Mouse (Mus musculus) R1 (cell line): ENCODE data around the gene 4931408C20Rik.

ENCODE experiments used
- DNase-seq: peaks from one replicate; pipeline ENCODE4 v3.0.0-alpha.2; 2018; ENCODE audit warnings: low read depth, low spot score

4931408C20Rik gene

DNA sequence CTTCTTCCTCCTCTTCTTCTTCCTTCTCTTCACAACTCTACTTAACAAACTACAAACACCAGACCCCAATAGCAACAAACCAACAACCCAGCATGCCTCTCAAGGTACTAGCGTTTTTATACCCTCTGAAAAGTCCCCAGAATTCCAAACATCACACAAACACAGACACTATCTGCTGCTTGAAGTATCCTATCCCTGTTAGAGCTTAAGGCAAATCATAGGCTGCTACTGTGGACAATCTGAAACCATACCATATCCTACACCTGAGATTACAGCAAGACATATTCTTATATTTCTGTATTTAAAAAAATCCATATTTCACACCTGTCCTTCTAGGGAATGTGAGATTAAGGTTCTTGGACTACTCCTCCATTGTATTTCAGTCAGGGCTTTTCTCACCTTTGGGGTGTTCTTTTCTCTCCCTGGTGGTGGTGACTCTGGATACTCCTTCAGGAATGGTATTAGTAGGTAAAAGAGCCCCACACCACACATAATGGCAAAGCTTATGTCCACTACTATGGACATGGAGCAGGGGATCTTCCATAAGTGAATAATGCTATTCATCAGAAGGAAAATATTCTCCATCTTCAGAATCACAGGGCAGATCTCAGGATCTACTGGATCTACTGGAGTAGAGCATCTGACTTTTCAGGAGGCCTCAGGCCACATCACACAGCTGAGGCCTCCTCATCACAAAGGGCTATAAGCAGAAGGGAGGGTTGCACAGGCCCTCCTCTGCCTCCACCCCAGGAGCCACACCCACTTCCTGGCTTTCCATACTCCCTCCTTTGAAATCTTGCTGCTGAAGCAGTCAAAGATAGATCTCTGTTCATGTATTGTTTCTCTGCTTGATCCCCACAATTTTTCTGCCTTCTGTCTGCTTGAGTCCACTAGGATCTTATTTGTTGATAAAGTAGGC is at the start of gene 4931408C20Rik:
Gene 4931408C20Rik, minus strand, starts transcription at position 619 of the 919 bp plus-strand sequence.
- peak; percentile 15 for DNase-seq

DNA sequence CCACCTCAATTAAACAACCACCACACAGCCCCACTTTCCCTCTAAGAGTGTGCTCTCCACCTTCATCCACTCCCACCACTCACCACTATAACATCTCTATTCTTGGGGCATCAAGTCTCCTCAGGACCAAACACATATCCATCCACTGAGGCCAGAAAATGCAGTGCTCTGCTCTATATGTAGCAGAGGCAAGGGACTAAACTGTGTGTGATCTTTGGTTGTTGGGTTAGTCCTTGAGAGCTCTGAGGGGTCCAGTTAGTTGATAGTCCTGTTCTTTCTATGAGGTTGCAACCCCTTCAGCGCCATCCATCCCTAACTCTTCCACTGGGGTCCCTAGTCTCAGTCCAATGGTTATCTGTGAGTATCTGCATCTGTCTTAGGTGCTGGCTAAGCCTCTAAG is 666 bp upstream of the 4931408C20Rik start:
- peak; percentile 5 for DNase-seq

DNA sequence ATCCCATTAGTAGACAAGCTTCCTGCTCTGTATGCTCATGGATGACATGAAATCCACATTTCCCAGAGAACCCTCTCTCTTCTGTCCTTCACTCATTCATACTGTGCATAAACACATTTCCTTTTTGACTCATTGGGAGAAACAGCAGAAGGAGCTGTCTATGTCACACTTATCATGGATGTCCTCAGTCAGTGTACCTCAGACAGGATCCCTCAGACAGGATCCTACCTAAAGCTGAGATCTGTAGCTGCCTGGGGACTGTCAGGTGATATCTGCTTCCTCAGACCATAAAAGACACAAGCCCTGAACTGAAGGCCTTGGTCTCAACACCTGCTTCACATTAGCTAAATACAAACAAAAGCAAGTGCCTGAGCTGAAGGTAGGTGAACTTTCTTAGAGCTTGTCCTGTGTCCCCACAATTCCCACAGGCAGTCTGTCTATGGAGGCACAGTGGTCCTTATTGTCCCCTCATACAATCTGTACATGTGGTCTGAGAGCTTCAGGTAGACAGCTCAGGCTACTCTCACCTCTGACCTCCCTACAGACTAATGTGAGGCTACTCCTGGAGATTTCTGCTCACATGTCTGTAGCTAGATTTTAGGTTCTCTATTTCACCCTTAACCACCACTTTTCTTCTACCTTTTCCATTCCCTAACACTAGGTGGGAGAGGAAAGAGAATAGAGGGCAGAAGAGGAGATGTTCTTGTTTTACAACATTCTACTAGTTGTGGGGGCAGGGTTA is 1.1 kb downstream of the 4931408C20Rik start:
- DNase-seq, result peak; percentile 3

DNA sequence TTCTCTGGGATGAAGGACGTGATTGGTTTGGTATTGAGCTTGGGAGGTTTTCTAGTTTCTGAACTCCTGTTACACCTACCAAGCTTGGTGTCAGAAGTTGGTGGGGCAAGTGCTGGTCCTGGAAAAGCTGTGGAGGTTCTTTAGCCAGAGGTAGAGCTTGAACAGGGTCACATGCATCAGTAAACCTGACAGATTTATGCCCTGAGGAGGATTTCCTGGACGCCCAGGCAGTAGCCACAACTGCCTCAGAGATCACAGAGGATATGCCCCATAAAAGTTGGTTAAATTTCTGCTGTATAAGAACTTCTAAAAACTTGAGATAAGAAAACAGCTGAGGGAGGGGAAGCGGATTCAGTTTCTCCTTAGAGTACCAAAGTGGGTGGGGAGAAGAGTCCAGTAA is 1.9 kb downstream of the 4931408C20Rik start:
- no peak for DNase-seq

DNA sequence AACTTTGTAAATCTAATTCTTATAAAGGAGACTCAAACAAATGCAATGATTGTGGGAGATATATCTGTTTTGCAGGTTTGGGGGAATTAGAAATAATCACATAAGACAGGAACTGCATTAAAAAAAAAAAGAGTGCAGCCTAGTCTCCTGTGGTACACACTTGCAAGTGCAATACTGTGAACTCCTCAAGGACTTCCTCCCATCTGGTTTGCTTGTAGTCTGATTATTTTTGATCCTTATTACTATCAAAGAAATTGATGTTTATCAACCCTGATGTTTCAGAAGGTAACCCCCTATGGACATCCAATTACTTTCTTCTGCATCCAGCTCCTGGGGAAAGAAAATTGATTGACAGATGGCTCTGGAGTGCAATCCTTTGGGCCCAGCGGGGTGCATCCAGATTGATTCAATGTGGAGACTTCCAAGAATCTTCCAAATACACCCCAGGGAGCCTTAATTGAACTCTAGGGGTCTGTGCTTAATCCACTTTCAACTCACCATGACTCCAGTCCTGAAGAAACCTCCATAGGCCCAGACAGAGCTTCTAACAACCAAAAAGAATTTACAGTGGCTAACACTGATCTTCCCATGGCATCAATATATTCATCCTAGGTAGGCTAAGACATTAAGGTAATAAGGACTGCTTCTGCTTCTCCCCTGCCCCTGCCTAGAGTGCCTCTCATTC is 37.4 kb downstream of the 4931408C20Rik start:
- no peak for DNase-seq

DNA sequence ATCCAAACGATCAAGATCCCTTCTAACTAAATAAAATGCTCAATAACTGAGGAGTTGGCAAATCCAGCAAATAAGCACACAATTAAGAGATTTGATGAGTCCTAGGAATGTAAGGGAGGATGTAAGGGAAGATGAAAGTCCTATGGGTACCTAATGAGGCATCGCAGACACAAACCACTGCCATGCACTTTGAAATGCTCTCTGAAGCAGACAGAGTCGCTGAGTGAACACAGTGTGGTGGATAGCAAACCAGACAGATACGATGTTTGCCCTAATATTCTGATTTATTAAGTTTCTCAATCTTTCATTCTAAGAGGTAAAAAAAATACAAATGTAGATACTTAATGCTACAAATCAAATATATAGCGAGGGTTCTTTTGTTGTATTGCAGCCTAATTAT is 51.2 kb downstream of the 4931408C20Rik start:
- no peak for DNase-seq
